Mouse (Mus musculus) urinary bladder, postnatal 25 days (tissue): ENCODE measurements at regions not wholly inside any gene's neighbourhood (a gene's known extent, or its start where the extent isn't known, plus 50 kb on each side); places are given as distances from the start of the nearest gene placed in this dataset.

Source experiments
- DNase-seq: peaks from one replicate; pipeline ENCODE4 v3.0.0; 2022; ENCODE audit warnings: low spot score

DNA sequence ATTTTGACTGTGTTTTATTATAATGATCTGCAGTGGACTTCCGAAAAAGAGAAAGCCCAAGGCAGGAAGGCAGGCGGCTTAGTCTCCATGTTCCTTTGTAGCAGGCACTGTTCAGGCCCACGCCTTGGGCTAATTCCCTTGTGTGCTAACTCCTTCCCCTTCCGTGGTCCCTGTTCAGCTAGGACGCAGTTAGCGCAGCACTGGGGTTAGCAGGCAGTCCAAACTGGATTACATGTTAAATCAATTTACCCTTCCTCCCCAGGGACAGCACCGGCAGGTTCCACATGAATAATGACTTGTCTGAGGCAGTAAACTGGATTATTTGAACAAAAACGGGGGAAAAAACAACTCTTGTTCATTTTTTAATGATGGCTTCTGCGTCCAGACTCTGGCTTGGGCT is 453.4 kb upstream of the Tbx3 start:
- no peak for DNase-seq

DNA sequence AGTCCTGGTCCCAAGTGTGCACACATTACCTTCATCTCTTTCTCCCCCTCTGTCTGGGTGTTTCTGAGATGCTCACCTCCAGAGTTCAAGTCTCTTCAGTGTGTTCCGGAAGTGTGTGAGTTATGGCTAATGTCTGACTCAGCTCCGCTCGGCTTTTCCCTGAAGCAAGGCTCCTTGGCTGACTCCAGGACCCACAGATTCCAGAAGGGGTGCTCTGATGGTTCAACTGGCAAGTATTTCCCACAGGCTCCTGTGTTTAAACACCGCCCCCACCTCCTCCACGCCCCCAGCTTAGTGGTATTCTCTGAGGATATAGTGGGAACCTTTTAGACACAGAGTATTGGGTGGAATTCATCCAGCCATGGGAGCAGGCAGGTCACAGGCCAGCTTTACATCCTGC is 441.8 kb upstream of the Tbx3 start:
- DNase-seq = no peak

DNA sequence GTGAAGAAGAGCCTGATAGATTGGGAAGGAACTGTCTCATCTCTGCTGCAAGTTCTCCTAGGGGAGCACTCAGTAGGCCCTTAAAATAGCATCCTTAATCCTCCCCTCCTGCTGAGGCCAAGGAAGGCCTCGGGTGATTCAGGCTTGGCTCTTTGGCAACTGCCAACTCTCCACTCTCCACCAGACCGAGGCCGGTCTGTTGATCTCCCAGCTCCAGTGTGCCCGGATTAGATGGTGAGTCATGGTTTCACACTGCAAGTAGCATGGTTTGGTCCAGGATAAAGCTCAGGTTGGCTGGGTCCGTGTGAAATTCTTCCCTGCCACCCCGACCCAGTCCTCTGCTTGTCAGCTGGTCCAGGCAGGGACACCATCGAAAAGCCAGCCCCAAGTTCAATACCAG is 437.5 kb upstream of the Tbx3 start:
- no peak for DNase-seq

- no peak for DNase-seq
Observed at GRCm38 (mm10) chr5:119235884-119236283, 434.6 kb upstream of the Tbx3 start.

GRCm38 (mm10) chr5:119246824-119247223 is 423.6 kb upstream of the Tbx3 start:
- no peak for DNase-seq

DNA sequence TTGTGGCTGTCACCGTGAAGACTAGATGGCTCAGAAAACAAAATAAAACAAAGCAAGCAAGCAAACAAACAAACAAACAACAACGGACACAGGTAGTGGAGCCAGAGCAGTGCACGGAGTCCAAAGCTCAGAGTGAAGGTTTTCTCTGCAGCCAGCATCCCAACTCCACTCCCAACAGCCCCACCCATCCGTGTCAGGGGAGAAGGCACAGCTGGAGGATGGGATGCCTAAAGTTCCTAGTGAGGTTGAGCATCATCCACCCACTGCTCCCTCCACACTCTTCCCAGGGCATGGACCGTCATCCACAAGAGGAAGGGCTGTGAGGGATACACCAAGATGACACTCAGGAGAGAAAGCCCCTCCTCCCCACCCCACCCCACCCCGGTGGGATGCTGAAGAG is 421.8 kb upstream of the Tbx3 start:
- DNase-seq = no peak

- DNase-seq = no peak
Observed at GRCm38 (mm10) chr5:119249124-119249718, 421.2 kb upstream of the Tbx3 start.

GRCm38 (mm10) chr5:119251311-119252047 is 419.0 kb upstream of the Tbx3 start:
- no peak for DNase-seq

- no peak for DNase-seq
Observed at GRCm38 (mm10) chr5:119257374-119258120, 412.9 kb upstream of the Tbx3 start.

- DNase-seq = no peak
Observed at GRCm38 (mm10) chr5:119258831-119259230, 411.6 kb upstream of the Tbx3 start.

DNA sequence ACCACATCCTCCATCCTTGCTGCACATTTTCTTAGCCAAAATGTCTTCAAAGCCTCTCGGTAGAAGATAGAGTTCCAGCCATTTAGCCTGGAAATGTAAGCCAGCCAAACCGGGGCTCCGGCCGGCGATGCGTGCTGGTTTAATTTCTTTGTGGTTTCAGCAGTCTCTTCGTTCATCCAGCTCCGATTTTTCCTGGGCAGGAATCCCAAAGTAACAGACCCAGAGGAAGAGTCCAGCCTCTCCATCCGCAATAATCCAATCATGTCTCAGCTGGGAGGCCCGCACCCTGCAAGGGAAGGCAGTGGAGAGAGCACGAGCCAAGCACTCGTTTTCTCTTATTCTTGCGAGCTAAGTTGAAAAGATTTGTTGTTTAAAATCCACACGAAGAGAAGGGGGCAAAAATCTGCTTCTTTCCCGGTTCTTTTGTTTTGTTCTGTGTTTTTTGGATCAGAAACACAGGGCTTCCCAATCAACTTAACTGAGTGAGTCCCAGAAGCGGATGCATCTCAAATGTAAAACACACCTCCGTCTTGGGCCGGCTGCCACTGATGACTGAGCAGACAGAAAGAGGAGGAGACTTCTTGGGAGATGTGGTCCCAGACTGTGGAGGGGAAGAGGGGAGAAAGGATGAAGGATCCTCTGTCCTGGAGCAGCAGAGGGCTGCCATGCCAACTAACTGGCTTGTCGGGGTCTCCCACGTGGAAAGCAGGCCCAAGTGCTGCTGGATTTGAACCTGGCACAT is 405.1 kb upstream of the Tbx3 start:
- DNase-seq = no peak

GRCm38 (mm10) chr5:119271234-119271852 is 399.1 kb upstream of the Tbx3 start:
- no peak for DNase-seq

DNA sequence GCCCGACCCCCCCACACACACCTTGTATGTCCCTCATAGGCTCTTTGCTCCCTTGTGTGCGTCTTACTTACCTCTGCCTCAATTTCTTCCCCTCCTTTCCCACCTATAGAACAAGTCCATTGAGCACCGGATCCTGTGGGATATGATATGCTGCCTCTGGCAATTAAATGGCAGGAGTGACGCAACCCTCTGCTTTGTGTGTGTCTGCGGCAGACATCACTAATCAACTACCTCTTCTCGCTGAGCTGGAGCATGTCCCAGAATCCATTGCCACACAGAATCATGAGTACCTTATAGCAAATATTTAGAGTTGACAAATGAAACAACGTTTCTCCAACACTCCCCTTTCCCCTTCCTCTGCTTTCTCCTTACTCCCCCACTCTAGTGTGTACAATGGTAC is 397.3 kb upstream of the Tbx3 start:
- no peak for DNase-seq

DNA sequence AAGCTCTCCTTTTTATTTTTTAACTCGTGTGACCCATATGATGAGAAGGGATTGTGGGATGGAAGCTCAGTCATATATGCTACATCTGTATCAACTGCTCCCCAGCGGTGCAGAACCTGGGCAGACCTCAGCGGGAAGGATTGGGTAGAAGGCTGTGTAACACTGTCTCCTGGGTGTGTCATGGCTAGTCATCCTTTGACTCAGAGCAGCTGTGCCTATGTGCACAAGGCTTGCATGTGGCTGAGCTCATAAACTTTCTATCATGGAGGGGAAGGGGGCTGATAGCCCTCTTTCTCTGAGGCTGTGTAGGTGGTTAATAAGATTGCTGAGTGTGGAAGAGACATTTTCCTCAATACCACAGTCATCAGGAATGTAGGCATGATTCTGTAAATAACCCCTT is 396.9 kb upstream of the Tbx3 start:
- no peak for DNase-seq

DNA sequence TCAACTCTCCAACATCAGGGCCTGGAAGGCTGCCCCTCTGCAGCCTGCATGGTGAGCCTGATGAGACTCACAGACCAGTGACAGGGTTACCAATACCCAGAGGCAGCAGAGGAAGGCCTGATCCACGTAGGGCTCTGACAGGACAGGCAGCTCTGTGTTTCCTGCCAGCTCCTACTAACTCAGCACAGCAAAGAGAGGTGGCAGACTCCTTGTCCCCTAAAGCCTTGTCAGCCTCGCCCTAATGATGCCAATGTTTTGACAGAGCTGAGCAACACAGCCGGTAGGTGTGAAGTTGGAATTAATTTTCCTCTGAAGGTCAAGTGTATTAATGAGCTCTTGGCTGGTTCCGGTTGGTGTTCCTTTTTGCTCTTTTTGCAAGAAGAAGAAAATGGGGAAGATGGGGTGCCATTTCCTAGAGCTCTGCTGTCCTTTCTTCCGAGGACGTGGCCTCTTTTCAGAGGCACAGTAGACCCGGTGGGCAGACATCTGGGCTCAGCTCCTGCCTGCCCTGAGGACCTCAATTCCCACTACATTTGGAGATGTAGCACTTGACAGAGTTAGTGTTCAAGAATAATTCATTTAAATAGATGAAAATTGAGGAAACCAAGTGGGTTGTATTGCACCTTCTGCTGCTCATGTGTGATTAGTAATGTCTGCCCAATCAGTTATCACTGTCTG is 395.5 kb upstream of the Tbx3 start:
- no peak for DNase-seq

GRCm38 (mm10) chr5:119280146-119280545 is 390.3 kb upstream of the Tbx3 start:
- no peak for DNase-seq

GRCm38 (mm10) chr5:119289808-119290207 is 380.7 kb upstream of the Tbx3 start:
- no peak for DNase-seq

DNA sequence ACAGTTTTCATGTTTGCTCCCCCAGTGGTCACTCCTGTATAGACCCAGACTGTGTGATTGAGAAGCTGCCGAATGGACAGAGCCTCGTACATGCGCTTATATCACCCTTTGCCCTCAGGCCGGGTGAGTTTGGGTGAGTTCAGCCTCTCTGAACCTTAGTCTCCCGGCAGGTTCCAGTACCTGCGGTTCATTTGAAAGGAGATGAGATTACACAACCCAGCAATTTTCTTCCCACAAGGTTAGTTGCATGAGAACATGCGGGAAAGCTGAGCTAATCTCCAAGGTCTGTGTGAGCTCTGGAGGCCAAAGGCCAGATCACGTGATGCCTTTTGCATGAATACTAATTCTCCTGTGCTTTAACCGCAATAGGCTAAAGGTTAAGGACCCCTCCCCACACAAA is 378.1 kb upstream of the Tbx3 start:
- DNase-seq = no peak

DNA sequence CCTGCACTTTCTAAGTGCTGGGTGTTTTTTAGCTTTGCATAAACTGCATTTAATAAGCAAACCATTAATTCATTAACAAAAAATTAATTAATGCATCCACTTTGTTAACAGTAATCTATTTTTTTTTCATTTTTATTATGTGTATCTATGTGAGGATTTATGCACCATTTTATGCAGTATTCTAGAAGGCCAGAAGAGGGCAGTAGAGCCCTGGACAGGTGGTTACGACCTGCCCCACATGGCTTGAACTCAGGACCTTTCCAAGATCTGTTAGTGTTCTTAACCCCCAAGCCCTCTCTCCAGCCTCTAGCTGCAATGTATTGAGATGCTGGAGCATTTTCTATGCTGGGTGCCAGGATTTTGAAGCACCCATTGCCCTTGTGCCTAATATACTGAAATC is 377.6 kb upstream of the Tbx3 start:
- DNase-seq = no peak

DNA sequence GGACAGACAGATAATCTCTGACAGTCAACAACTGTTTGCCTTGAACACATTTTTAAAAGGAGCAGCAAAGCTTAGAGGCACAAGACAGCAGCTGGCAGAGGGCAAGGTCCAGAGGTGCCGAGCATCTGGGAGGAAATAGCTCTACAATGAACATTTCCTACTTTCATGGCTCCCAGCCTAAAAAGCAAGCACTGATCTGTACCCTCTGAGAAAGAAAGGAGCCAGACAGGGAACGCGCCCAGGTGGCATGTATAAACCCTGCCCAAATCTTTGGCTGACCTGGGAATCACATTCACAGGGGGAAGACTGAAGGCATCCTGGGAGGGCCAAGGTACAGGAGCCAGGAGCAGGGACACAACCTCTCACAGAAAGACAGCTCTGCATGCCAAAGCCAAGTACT is 371.2 kb upstream of the Tbx3 start:
- DNase-seq = no peak

DNA sequence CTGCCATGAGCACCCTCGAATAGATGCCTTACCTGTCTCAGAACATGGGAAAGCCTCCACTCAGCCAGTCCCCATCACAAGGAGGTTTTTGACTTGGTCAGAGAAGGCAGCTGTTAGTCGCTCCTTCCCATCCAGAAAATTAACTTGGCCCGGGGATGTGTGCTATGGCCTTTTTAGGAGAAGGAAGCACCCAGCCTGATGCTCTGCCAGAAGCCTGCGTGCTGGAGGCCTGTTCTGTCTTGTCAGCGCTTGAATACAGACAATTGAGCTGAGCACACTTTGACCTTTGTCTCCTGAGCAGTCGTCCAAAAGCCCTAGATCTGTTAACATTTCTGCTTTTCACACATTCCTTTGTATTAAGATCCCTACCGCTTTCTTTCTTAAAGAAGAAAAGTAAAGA is 370.4 kb upstream of the Tbx3 start:
- no peak for DNase-seq

GRCm38 (mm10) chr5:119301539-119301938 is 368.9 kb upstream of the Tbx3 start:
- no peak for DNase-seq
